Mouse (Mus musculus): ENCODE measurements around the gene Ccdc24.

Gene Ccdc24

DNA sequence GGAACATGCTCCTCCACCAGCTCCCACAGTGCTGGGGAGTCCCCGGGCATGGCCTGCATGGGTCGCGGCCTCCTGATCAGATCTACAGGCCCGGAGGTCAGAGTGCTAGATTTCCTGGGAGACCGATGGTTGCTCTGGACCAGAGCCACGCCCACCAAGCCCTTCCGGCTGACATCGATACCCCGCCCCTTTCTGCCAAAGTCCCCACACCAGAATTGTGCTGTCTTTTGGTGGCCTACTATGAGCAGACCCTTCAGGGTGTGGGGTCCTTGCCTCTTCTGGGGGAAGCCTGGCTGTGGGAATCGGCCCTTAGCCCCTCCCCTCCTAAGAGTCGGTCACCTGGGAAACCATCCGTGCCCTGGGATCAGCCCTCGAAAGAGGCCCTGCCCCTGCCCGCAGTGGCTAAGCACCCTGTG lies at the start of gene Ccdc24:
TSS of gene Ccdc24 (minus strand) at position 87 of the 416 bp plus-strand sequence.
- in situ Hi-C loops (cut with MseI, MboI): no loop called here

DNA sequence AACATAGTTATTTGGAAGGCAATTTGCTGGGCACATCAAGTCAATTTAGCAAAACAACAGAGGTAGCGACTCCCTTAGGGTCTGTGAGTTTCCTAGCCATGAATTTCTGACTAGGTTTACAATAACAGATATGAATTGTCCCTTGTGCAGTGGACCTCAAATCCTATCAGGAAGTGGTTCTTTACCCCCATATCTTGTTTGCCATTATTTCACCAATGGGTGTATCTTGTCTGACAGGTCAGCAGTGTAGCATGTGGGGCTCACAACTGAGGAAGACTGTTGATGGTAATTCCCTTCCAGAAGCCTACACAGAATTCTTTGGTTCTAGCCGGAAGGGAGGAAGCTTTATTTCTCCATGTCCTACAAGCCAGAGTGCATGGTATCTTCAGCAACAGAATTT lies 49.0 kb upstream of the Ccdc24 start:
- in situ Hi-C loops (cut with MseI, MboI): loop anchor here in 1 of 2 experiments (10.0 kb wide), 1 partner anchor 163 kb away; no protein-coding TSS in a partner anchor

- in situ Hi-C loops (cut with MseI, MboI): no loop called here
Observed at GRCm38 (mm10) chr4:117918762-117919161, 46.4 kb upstream of the Ccdc24 start.

DNA sequence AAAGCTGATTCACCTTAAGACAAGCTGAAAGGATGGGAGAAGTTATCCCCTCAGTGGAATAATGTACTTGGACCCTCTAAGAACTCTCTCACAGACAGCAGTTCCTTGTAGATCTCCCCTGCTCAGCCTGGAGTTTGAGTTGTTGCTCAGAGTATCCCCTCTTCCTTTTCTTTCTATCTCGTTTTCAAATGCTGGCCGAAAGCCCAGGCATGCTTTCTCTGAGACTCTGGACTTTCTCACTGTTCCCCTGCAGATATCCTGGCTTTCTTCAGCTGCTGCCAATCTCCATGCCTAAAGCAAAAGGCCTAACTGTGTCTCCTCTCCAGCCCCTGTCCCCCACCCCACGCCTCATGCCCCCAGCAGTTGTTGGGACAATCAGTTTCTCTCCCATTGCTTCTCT lies 45.9 kb upstream of the Ccdc24 start:
- in situ Hi-C loops (cut with MseI, MboI): no loop called here

GRCm38 (mm10) chr4:117917847-117918246 lies 45.5 kb upstream of the Ccdc24 start:
- in situ Hi-C loops (cut with MseI, MboI): no loop called here

DNA sequence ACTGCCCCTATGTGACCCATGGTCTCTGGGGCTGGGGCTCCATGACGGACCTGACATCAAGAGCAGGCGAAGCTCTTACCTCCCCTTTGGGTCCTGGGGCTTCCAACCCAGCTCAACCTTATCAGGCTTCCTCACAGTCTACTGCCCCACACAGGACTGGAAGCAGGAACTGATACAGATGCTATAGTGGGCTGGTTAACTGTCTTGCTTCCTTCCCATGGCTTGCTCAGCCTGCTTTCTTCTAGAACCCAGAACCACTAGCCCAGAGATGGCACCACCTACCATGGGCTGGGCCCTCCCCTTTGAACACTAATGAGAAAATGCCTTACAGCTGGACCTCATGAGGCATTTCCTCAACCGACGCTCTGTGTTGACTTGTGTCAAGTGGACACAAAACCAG lies 45.0 kb upstream of the Ccdc24 start:
- in situ Hi-C loops (cut with MseI, MboI): no loop called here

- in situ Hi-C loops (cut with MseI, MboI): no loop called here
Observed at GRCm38 (mm10) chr4:117916386-117916785, 44.0 kb upstream of the Ccdc24 start.

- in situ Hi-C loops (cut with MseI, MboI): no loop called here
Observed at GRCm38 (mm10) chr4:117915489-117916105, 43.2 kb upstream of the Ccdc24 start.

GRCm38 (mm10) chr4:117914591-117915442 lies 42.5 kb upstream of the Ccdc24 start, which contains the start of gene Ipo13:
Gene Ipo13 (minus strand): TSS chr4:117914999.
- in situ Hi-C loops (cut with MseI, MboI): no loop called here

DNA sequence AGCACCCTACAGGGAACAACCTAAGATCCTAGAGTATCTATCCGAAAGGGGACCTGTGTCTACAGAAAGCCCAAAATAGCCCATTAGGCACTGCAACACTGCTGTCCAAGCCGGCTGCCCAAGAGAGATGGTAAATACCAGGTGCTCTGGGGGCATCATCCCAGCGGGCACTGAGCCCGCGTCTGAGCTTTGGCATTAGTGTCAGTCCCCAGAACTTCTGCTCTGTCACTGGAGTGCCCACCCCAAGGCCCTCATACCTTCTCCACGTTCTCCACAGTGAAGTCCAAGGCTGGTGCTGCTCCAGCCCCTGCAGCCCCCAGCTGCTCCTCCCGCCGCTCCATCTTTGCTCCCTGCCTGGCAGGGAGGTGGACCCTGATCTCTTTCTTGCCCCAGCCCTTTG lies 41.7 kb upstream of the Ccdc24 start:
- in situ Hi-C loops (cut with MseI, MboI): no loop called here

DNA sequence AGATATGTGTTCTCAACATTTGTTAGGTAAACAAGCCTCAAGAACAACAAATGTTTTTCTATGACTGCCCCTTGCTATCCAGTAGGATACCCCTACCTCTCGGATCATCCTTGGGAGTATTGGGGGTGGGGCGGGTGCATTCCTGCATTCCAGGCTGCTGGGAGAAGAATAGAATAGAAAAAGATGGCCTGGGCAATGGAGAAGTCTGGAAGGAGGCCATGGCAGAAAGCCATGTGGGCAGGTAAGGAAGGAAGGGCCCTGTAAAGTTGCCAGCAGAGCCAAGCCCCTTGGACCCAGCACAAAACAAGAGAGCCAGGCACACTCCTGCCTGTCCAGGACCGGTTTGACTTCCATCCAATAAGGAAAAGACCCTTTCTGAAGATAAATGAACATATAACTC lies 41.1 kb upstream of the Ccdc24 start:
- in situ Hi-C loops (cut with MseI, MboI): no loop called here

- in situ Hi-C loops (cut with MseI, MboI): no loop called here
Observed at GRCm38 (mm10) chr4:117912685-117913273, 40.4 kb upstream of the Ccdc24 start.

GRCm38 (mm10) chr4:117912131-117912561 lies 39.8 kb upstream of the Ccdc24 start:
- in situ Hi-C loops (cut with MseI, MboI): no loop called here

GRCm38 (mm10) chr4:117908834-117909453 lies 36.6 kb upstream of the Ccdc24 start:
- in situ Hi-C loops (cut with MseI, MboI): no loop called here

GRCm38 (mm10) chr4:117906196-117906595 lies 33.8 kb upstream of the Ccdc24 start:
- in situ Hi-C loops (cut with MseI, MboI): no loop called here

DNA sequence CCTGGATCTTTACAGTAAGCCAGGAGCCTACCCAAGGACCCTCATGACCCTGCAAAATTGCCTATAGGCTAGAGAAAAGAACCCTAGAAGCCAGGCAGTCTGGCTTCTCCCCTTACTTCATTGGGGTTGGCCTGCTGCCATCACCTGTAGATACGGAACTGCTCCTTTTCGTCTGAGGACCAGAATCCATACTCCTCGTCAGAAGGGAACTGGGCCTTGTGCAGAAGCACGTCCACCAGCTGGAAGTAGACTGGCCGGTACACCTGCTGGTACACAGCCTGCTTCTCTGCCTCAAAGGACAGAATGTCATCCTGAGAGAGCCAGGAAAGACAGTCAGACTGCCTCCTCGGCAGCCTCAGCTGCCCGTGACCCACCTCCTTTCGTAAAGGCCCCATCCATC lies 32.4 kb upstream of the Ccdc24 start:
- in situ Hi-C loops (cut with MseI, MboI): no loop called here

GRCm38 (mm10) chr4:117904094-117904493 lies 31.7 kb upstream of the Ccdc24 start:
- in situ Hi-C loops (cut with MseI, MboI): no loop called here

DNA sequence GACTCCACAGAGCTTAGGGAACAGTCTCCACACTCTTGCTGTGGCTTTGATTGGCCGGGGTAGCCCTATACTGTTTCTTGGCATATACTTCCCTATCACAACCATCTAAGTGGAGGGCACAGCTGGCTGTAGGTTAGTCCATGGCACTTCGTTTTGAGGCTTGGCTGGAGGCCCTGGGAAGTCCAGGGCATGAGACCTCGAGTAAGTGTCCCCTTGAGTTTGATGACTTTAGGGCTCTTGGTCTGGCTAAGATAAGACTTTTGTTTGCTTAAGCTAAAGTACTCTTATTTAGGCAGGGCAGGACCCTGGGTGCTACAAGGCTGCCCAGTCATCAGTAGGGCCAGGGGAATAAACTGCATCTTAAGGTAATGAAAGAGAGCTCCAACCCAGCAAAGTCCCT lies 25.8 kb upstream of the Ccdc24 start:
- in situ Hi-C loops (cut with MseI, MboI): no loop called here

DNA sequence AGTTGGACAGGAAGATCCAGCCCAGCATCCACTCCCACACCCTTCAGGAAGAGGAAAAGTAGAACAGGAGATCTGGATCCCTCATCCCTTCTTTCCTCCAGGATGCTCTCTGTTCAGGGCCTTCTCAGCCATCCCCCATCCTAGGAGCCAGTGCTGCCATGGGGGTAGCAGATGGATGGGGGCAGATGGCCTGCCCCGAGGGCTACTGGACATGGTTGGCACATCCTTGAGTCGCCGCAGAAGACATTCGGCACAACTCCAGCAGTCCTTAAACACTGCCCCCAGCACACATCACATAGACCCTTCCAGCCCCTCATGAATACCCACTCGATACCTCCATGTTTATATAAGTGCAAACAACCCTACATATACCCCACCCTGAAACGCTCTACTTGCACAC lies 23.7 kb upstream of the Ccdc24 start:
- in situ Hi-C loops (cut with MseI, MboI): no loop called here

DNA sequence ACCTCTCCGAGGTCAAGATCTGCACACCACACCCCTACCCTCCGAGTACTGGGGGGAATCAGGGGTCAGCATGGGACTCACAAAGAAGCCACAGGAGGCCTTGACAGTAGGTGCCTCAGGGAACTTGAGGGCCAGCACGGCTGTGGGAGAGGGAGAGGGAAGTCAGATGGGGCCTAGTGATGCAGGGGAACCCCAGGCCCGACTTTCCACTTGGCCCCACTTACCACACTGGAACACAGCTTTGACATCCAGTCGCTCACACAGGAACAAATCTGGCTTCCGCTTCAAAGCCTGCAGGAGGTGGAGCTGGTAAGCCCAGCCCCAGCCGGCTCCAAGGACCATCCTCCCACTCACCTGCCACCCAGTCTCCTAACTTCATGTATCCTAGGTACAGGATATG lies 23.0 kb upstream of the Ccdc24 start:
- in situ Hi-C loops (cut with MseI, MboI): no loop called here

DNA sequence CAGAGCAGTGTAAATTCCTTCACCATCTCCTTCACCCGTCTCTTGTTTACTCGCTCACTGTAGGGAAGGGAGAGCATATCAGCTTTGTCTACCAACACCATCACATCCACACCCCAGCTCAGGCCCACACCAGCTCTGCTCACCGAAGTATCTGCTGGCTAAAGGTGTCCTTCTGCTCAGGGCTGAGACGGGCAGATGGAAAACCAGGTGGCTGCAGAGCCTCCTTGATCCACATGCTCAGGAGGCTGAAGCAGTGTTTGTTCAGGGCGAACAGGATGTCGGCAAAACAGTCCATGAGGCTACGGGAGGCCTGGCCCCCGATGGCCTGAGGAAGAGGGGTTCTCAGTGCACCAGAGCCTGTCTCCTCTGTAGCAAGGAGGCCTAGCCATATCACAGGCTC lies 22.2 kb upstream of the Ccdc24 start:
- in situ Hi-C loops (cut with MseI, MboI): no loop called here

DNA sequence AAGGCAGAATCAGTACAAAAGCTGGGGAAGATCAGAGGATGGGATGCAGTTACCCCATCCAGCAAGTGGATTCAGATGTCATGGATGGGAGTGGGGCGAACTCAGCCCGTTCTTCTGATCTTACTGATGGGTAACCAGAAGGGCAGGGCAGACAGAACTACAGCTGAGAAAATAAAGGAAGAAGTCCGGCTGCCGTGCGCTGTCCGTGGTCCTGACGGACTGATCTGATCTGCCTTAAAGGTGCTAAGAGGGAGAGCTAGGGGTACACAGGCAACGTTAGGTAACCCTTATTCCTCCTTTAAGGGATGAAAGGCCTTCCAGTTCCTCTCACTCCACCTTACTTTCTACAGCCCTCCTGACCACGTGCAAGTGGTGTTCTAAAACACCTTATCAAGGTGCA lies 21.0 kb upstream of the Ccdc24 start:
- in situ Hi-C loops (cut with MseI, MboI): no loop called here

Measured in mouse trophoblast stem cell (cell line).